In the genomic region with DNA sequence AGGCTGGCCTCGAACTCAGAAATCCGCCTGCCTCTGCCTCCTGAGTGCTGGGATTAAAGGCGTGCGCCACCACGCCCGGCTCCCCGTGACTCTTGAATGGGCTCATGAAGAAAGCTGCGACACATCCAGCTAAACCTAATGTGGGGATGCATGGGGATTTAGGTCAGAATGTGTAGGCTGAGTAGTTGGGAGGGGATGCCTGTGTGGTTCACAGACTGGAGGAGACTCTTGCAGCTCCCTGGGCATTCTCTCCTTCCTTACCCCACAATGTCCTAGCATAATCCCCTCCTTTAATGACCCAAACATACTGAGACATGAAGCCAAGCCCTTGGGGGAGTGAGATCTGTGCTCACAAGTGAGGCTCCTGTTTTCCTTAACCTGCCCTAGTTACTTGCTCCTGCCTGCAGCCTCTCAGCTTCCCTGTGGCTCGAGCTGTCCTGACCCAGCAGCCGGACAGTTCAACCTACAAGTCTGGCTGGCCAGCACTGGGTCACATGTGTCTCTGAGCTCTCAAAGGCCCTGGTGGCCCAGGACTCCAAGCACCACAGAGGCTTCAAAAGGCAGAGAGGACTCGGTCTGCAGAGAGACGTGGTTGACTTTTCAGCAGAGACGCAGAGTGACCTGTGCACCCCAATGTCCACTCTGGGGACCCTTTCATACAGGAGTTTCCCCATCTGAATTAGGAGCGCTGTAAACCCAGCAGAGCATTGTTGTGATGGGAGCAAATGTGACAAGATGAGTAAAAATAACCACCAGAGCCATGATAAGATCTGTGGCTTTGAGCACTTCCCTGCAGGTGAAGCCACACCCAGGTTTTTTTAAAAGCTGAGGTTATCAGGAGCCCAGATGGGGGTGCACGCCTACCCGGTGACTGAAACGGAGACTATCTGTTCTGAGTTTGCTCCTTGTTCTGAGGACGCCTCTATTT, we compare ENCODE assay signal across 9 mouse cellular contexts. TPM values are rescaled to one million over a fixed set of nuclear protein-coding genes. Genes with fewer than 3 reads are reported as not detected.
DNase-seq lines count a peak whose midpoint lies in the region; ATAC-seq and TF ChIP-seq lines count a peak whose summit lies in the region.
"Had no signal": no experiment of that assay in that cellular context is flagged by ENCODE, and none has a peak within 500 bp of the region (broad histone marks: within the 10 kb centered on the region; RNA-seq: fewer than 3 reads in every experiment).

No protein-coding gene starts in this region.

- 0 out of 2 replicates have a peak overlapping the region, but pooled peaks have one; percentile 10 for H3K4me2 ChIP-seq in hindbrain, embryonic 13.5 days
- peak overlapping the region; percentile 97 for H3K4me2 ChIP-seq in liver, embryonic 14.5 days (ENCODE audit: low read depth)

- TF ChIP-seq CTCF in liver, embryonic 14.5 days (IDR thresholded peaks at IDR 0.05; ENCODE audit: low read depth): no peak

- H3K36me3 ChIP-seq in hindbrain, embryonic 13.5 days: no peaks in the 10 kb centered on the region
- H3K36me3 ChIP-seq in liver, embryonic 14.5 days (replicated peaks; ENCODE audit: control insufficient read depth, insufficient read depth, low read depth): peaks cover 16% of the 10 kb centered on the region

- WGBS in hindbrain, embryonic 13.5 days: 83% methylated on average over 18 of the region's 18 CpGs
- WGBS in liver, embryonic 14.5 days (ENCODE audit: insufficient replicate concordance): 20% methylated on average over 17 of the region's 18 CpGs

- no peak overlapping the region for H3K4me3 ChIP-seq in hindbrain, embryonic 13.5 days
- peak overlapping the region; percentile 84 to 96 for H3K4me3 ChIP-seq in liver, embryonic 14.5 days (ENCODE audit: insufficient read depth in 1 of 2, low read depth in 2 of 2, low read length in 2 of 2)

- peak; percentile 59 for DNase-seq in gastrocnemius, postnatal 25 days
- DNase-seq in gastrocnemius, postnatal 10 days: no peak
- peak; percentile 87 to 92 (median 90) for DNase-seq in liver, embryonic 14.5 days (ENCODE audit: low read depth in 3 of 3, low spot score in 3 of 3)
- DNase-seq in spleen, postnatal 36 days (ENCODE audit: low spot score in 2 of 2): peak; percentile 85 to 88
- DNase-seq in urinary bladder, adult 18-20 months (ENCODE audit: low spot score in 2 of 2): no peak
- DNase-seq in right cerebral cortex, postnatal 10 days (ENCODE audit: low spot score in 2 of 2): no peak

- peak overlapping the region; percentile 67 for H3K27ac ChIP-seq in hindbrain, embryonic 13.5 days
- H3K27ac ChIP-seq in liver, embryonic 14.5 days: peak overlapping the region; percentile 99

- H3K27me3 ChIP-seq in hindbrain, embryonic 13.5 days: no peaks in the 10 kb centered on the region
- no peaks in the 10 kb centered on the region for H3K27me3 ChIP-seq in liver, embryonic 14.5 days (ENCODE audit: control insufficient read depth, insufficient read depth, low read length)
- H3K27me3 ChIP-seq: Patski had no signal

- H3K9me3 ChIP-seq in hindbrain, embryonic 13.5 days: no peaks in the 10 kb centered on the region
- no peaks in the 10 kb centered on the region for H3K9me3 ChIP-seq in liver, embryonic 14.5 days (ENCODE audit: control insufficient read depth, low read length)

- peak; percentile 87 for TF ChIP-seq EP300 in liver, embryonic 14.5 days (IDR thresholded peaks at IDR 0.05; ENCODE audit: low read depth)

- ATAC-seq in activated CD4-positive, CD25-positive, alpha-beta regulatory T cell, adult 4 months: peak; percentile 69
- ATAC-seq in hindbrain, embryonic 13.5 days (ENCODE audit: low FRiP score): no peak
- peak; percentile 64 for ATAC-seq in liver, embryonic 14.5 days (ENCODE audit: insufficient read depth)
- ATAC-seq: Patski had no signal

- H3K9ac ChIP-seq in hindbrain, embryonic 13.5 days: no peak overlapping the region
- peak overlapping the region; percentile 96 for H3K9ac ChIP-seq in liver, embryonic 14.5 days (replicated peaks)

- peaks cover 54% of the 10 kb centered on the region for H3K4me1 ChIP-seq in hindbrain, embryonic 13.5 days (replicated peaks)
- peaks cover 79 to 84% of the 10 kb centered on the region in 2 experiments for H3K4me1 ChIP-seq in liver, embryonic 14.5 days (replicated peaks; ENCODE audit: control insufficient read depth in 2 of 2, insufficient read depth in 2 of 2, low read length in 1 of 2)

RNA-seq across cellular contexts. Expression of gene Gpr146, which starts 4.4 kb away (rescaled TPM):
- total RNA-seq in gastrocnemius, postnatal 25 days (2021): 10 to 100 TPM; 23.5 to 23.6 TPM
- 10 to 100 TPM; 13.0 to 19.0 TPM for total RNA-seq in gastrocnemius, postnatal 10 days (2021)
- polyA plus RNA-seq in activated CD4-positive, CD25-positive, alpha-beta regulatory T cell, adult 4 months (2017; shearing (Covaris generic)): 1 to 10 TPM; 8.1 to 8.8 TPM
- polyA plus RNA-seq in hindbrain, embryonic 13.5 days (2015; fragmentation: Nextera tagmentation; extraction: Ambion mirVana): 1.6 and 2.4 TPM in 2 replicates
- polyA plus RNA-seq in liver, embryonic 14.5 days (2012; rRNA removed): 14.6 and 14.7 TPM in 2 replicates
- polyA plus RNA-seq in liver, embryonic 14.5 days (2014; fragmentation: Nextera tagmentation; extraction: Ambion mirVana): 18.4 and 20.1 TPM in 2 replicates

RNA-seq across cellular contexts. Expression of gene C130050O18Rik, which starts 23.2 kb away (rescaled TPM):
- total RNA-seq in gastrocnemius, postnatal 25 days (2021): under 1 TPM; 0.32 to 0.61 TPM
- 1 to 10 TPM; 1.0 to 1.5 TPM for total RNA-seq in gastrocnemius, postnatal 10 days (2021)
- polyA plus RNA-seq in activated CD4-positive, CD25-positive, alpha-beta regulatory T cell, adult 4 months (2017; shearing (Covaris generic)): not detected
- polyA plus RNA-seq in hindbrain, embryonic 13.5 days (2015; fragmentation: Nextera tagmentation; extraction: Ambion mirVana): 0.13 and 0.22 TPM in 2 replicates
- 0.93 and 1.1 TPM in 2 replicates for polyA plus RNA-seq in liver, embryonic 14.5 days (2012; rRNA removed)
- polyA plus RNA-seq in liver, embryonic 14.5 days (2014; fragmentation: Nextera tagmentation; extraction: Ambion mirVana): 1.0 and 1.3 TPM in 2 replicates

RNA-seq across cellular contexts. Expression of gene Cyp2w1, which starts 29.4 kb away (rescaled TPM):
- not detected for total RNA-seq in gastrocnemius, postnatal 25 days (2021)
- not detected for total RNA-seq in gastrocnemius, postnatal 10 days (2021)
- not detected for polyA plus RNA-seq in activated CD4-positive, CD25-positive, alpha-beta regulatory T cell, adult 4 months (2017; shearing (Covaris generic))
- not detected in 2 replicates for polyA plus RNA-seq in hindbrain, embryonic 13.5 days (2015; fragmentation: Nextera tagmentation; extraction: Ambion mirVana)
- polyA plus RNA-seq in liver, embryonic 14.5 days (2012; rRNA removed): 0.03 and 0.05 TPM in 2 replicates
- polyA plus RNA-seq in liver, embryonic 14.5 days (2014; fragmentation: Nextera tagmentation; extraction: Ambion mirVana): not detected in 2 replicates
- polyA plus RNA-seq: Patski had no signal

RNA-seq across cellular contexts. Expression of gene Cox19, which starts 30.6 kb away (rescaled TPM):
- 10 to 100 TPM; 74.4 to 86.5 TPM for total RNA-seq in gastrocnemius, postnatal 25 days (2021)
- total RNA-seq in gastrocnemius, postnatal 10 days (2021): 10 to 100 TPM; 72.0 to 76.4 TPM
- 10 to 100 TPM; 62.8 to 67.6 TPM for polyA plus RNA-seq in activated CD4-positive, CD25-positive, alpha-beta regulatory T cell, adult 4 months (2017; shearing (Covaris generic))
- polyA plus RNA-seq in hindbrain, embryonic 13.5 days (2015; fragmentation: Nextera tagmentation; extraction: Ambion mirVana): 116 and 124 TPM in 2 replicates
- polyA plus RNA-seq in liver, embryonic 14.5 days (2012; rRNA removed): 22.6 and 23.3 TPM in 2 replicates
- polyA plus RNA-seq in liver, embryonic 14.5 days (2014; fragmentation: Nextera tagmentation; extraction: Ambion mirVana): 61.4 and 62.3 TPM in 2 replicates

RNA-seq across cellular contexts. Expression of gene Gper1, which starts 41.1 kb away (rescaled TPM):
- total RNA-seq in gastrocnemius, postnatal 25 days (2021): 1 to 10 TPM in 1 of 2 experiments, under 1 TPM in 1; 0.82 to 1.6 TPM
- 1 to 10 TPM; 2.3 to 2.7 TPM for total RNA-seq in gastrocnemius, postnatal 10 days (2021)
- not detected for polyA plus RNA-seq in activated CD4-positive, CD25-positive, alpha-beta regulatory T cell, adult 4 months (2017; shearing (Covaris generic))
- polyA plus RNA-seq in hindbrain, embryonic 13.5 days (2015; fragmentation: Nextera tagmentation; extraction: Ambion mirVana): 7.6 and 7.9 TPM in 2 replicates
- polyA plus RNA-seq in liver, embryonic 14.5 days (2012; rRNA removed): 0.06 and 0.07 TPM in 2 replicates
- polyA plus RNA-seq in liver, embryonic 14.5 days (2014; fragmentation: Nextera tagmentation; extraction: Ambion mirVana): 0.20 TPM in 1 of 2 replicates, not detected in the other

Comparison
In these comparisons a context has a peak if more than half of its experiments do, and no peak if none do; other contexts are left out.
1. DNase-seq: peak in gastrocnemius, postnatal 25 days (single experiment), liver, embryonic 14.5 days (3 of 3) and spleen, postnatal 36 days (2 of 2); none in gastrocnemius, postnatal 10 days (single experiment), urinary bladder, adult 18-20 months (0 of 2) and right cerebral cortex, postnatal 10 days (0 of 2).